Comparison of ENCODE assay signal across 11 mouse cellular contexts in the genomic region with DNA sequence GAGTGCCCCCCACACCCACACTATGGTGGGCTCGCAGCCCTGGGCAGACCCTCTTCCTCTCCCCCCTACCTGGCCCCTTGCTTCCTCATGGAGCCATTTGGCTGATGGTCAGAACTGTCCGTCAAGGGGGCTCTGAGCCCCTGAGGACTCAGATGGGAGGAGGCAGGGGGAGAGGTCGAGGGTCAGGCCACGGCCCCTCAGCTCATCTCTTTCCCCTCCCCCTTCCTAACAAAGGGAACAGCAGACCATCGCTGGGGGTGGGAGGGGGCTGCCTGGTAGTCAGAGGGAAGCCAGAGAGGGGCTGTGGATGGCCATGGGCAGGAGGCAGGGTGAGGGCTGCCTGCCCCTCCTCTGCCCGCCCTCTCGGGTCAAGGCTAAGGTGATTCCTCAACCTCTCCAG. TPM values are rescaled to one million over a fixed set of nuclear protein-coding genes. Genes with fewer than 3 reads are reported as not detected.
DNase-seq lines count a peak whose midpoint lies in the region; ATAC-seq lines count a peak whose summit lies in the region.
"Had no signal": no experiment of that assay in that cellular context is flagged by ENCODE, and none has a peak within 500 bp of the region (broad histone marks: within the 10 kb centered on the region; RNA-seq: fewer than 3 reads in every experiment).

No protein-coding gene starts in this region.

- WGBS in embryonic facial prominence, embryonic 12.5 days, result 5% methylated on average over 7 of the region's 7 CpGs
- WGBS in hindbrain, embryonic 14.5 days, result 3% methylated on average over 7 of the region's 7 CpGs
- WGBS in midbrain, embryonic 15.5 days, result 4% methylated on average over 7 of the region's 7 CpGs

- no peak overlapping the region for H3K9ac ChIP-seq in embryonic facial prominence, embryonic 12.5 days
- peak overlapping the region; percentile 57 for H3K9ac ChIP-seq in hindbrain, embryonic 14.5 days
- H3K9ac ChIP-seq in midbrain, embryonic 15.5 days, result peak overlapping the region; percentile 36; the same call in 1 of the 2 replicates
- H3K9ac ChIP-seq: liver, embryonic 15.5 days had no signal

- DNase-seq in MN1 (ENCODE audit: low spot score), result peak; percentile 14
- no peak for DNase-seq in hindbrain, embryonic 14.5 days (ENCODE audit: low spot score)
- no peak for DNase-seq in layer of hippocampus, postnatal 36 days
- no peak for DNase-seq in frontal cortex, postnatal 14 days (ENCODE audit: low spot score in 2 of 2)
- no peak for DNase-seq in B cell, adult 2 months
- DNase-seq in gastrocnemius, postnatal 10 days, result no peak
- DNase-seq: gastrocnemius, postnatal 25 days; thymus, adult 18-20 months had no signal

- no peaks in the 10 kb centered on the region for H3K36me3 ChIP-seq in embryonic facial prominence, embryonic 12.5 days
- H3K36me3 ChIP-seq in hindbrain, embryonic 14.5 days (replicated peaks; ENCODE audit: control insufficient read depth, insufficient read depth), result no peaks in the 10 kb centered on the region
- H3K36me3 ChIP-seq in midbrain, embryonic 15.5 days (replicated peaks), result no peaks in the 10 kb centered on the region
- H3K36me3 ChIP-seq: liver, embryonic 15.5 days had no signal

- H3K9me3 ChIP-seq in embryonic facial prominence, embryonic 12.5 days, result no peaks in the 10 kb centered on the region
- H3K9me3 ChIP-seq in hindbrain, embryonic 14.5 days (ENCODE audit: control insufficient read depth, low read length), result no peaks in the 10 kb centered on the region
- no peaks in the 10 kb centered on the region for H3K9me3 ChIP-seq in midbrain, embryonic 15.5 days
- H3K9me3 ChIP-seq: liver, embryonic 15.5 days had no signal

- ATAC-seq in embryonic facial prominence, embryonic 12.5 days (ENCODE audit: insufficient number of reproducible peaks, insufficient read depth, low FRiP score, low TSS enrichment), result peak; percentile 43; the same call in 1 of the 2 replicates
- ATAC-seq in hindbrain, embryonic 14.5 days (ENCODE audit: low FRiP score), result no peak
- no peak for ATAC-seq in midbrain, embryonic 15.5 days (replicated peaks)

- H3K4me3 ChIP-seq in embryonic facial prominence, embryonic 12.5 days, result no peak overlapping the region
- H3K4me3 ChIP-seq in hindbrain, embryonic 14.5 days (replicated peaks; ENCODE audit: low read length), result no peak overlapping the region
- 0 out of 2 replicates have a peak overlapping the region, but pooled peaks have one; percentile 2 for H3K4me3 ChIP-seq in midbrain, embryonic 15.5 days
- H3K4me3 ChIP-seq: liver, embryonic 15.5 days had no signal

- peaks cover 52% of the 10 kb centered on the region for H3K27me3 ChIP-seq in embryonic facial prominence, embryonic 12.5 days
- H3K27me3 ChIP-seq in hindbrain, embryonic 14.5 days (ENCODE audit: control insufficient read depth, insufficient read depth, low read length), result no peaks in the 10 kb centered on the region
- no peaks in the 10 kb centered on the region for H3K27me3 ChIP-seq in midbrain, embryonic 15.5 days (replicated peaks)

- H3K27ac ChIP-seq in embryonic facial prominence, embryonic 12.5 days, result peak overlapping the region; percentile 50; the same call in 1 of the 2 replicates
- H3K27ac ChIP-seq in hindbrain, embryonic 14.5 days, result peak overlapping the region; percentile 88
- H3K27ac ChIP-seq in midbrain, embryonic 15.5 days, result peak overlapping the region; percentile 89
- H3K27ac ChIP-seq: liver, embryonic 15.5 days had no signal

- peak overlapping the region; percentile 23 for H3K4me2 ChIP-seq in embryonic facial prominence, embryonic 12.5 days (replicated peaks)
- H3K4me2 ChIP-seq in hindbrain, embryonic 14.5 days (replicated peaks), result peak overlapping the region; percentile 41
- peak overlapping the region; percentile 39 for H3K4me2 ChIP-seq in midbrain, embryonic 15.5 days
- H3K4me2 ChIP-seq: liver, embryonic 15.5 days had no signal

- peaks cover 61% of the 10 kb centered on the region for H3K4me1 ChIP-seq in embryonic facial prominence, embryonic 12.5 days
- peaks cover 63% of the 10 kb centered on the region for H3K4me1 ChIP-seq in hindbrain, embryonic 14.5 days (replicated peaks; ENCODE audit: control insufficient read depth, insufficient read depth, low read length)
- H3K4me1 ChIP-seq in midbrain, embryonic 15.5 days, result peaks cover 65% of the 10 kb centered on the region

RNA-seq across cellular contexts. Expression of gene Pou2f2, which starts 28.5 kb away (rescaled TPM):
- 2.3 and 3.2 TPM in 2 replicates for polyA plus RNA-seq in embryonic facial prominence, embryonic 12.5 days (2016; fragmentation: Nextera tagmentation; extraction: Ambion mirVana)
- 31.8 and 32.5 TPM in 2 replicates for polyA plus RNA-seq in hindbrain, embryonic 14.5 days (2014; fragmentation: Nextera tagmentation; extraction: Ambion mirVana)
- polyA plus RNA-seq in midbrain, embryonic 15.5 days (2015; fragmentation: Nextera tagmentation; extraction: Ambion mirVana), result 45.5 and 59.1 TPM in 2 replicates
- total RNA-seq in layer of hippocampus, postnatal 36 days (2021), result 1 to 10 TPM; 9.4 to 9.6 TPM
- total RNA-seq in gastrocnemius, postnatal 10 days (2021), result under 1 TPM; 0.16 to 0.77 TPM
